Mouse (Mus musculus): Measurements from ENCODE around the gene Klhdc10.

Gene Klhdc10

DNA sequence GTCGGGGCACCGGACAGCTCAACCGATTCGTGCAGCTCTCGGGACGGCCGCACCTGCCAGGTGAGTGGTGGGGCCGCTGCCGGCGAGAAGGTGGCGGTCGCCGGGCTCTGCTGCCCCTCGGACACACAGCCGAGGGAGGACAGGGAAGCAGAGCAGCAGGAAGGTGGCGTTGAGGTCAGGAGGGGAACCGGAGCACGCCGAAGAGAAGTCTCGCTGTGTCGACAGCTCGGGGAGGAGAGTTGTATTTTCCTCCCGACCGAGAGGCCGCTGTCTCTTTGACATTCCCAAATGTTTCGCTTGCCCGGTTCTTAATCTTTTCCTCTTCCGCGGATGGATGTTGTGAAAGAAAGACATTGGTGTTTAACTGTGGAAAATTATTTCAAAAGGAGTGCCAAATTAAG is 423 bp downstream of the Klhdc10 start:
- DNase-seq (ENCODE audit: low spot score), result no peak

DNA sequence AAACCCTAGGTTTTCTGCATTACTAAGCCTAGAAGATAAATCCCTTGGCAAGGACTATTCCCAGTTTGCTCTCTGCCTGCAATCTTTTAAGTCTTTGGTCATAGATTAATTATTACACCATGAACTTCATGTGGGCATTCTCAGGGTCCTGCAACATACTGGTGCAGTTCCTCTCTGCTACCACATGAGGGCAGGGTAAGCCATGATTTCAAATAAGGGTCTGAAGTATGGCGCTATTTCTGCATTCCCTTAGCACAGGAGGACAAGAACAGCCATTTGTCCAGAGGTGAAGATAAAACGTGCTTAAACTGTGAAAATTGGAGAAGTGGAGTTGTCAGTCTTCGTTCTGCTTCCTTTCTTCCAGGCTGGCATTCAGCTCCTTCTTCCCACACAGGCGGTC is 1.8 kb downstream of the Klhdc10 start:
- DNase-seq (ENCODE audit: low spot score), result peak; percentile 78

- DNase-seq (ENCODE audit: low spot score), result no peak
Observed at GRCm38 (mm10) chr6:30404671-30405070, 3.0 kb downstream of the Klhdc10 start.

GRCm38 (mm10) chr6:30408276-30408675 is 6.6 kb downstream of the Klhdc10 start:
- no peak for DNase-seq (ENCODE audit: low spot score)

- no peak for DNase-seq (ENCODE audit: low spot score)
Observed at GRCm38 (mm10) chr6:30409399-30410093, 7.9 kb downstream of the Klhdc10 start.

DNA sequence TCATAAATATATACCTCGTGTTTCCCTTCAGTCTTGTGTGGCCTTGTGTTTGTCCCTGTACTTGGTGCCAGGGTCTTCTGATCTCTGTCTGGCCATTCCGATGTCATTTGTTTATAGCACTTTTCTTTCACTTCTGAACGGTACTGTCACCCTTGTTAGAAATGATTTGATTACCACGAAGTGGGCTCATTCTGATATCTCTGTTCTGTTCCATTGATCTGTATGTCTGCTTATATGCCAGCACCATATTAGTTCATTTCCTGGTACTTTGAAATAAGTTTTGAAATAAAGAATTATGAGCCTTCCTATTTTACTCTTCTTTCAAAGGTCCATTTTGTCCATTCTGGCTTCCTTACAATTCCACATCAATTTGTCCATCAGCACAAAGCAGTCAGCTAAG is 9.6 kb downstream of the Klhdc10 start:
- no peak for DNase-seq (ENCODE audit: low spot score)

DNA sequence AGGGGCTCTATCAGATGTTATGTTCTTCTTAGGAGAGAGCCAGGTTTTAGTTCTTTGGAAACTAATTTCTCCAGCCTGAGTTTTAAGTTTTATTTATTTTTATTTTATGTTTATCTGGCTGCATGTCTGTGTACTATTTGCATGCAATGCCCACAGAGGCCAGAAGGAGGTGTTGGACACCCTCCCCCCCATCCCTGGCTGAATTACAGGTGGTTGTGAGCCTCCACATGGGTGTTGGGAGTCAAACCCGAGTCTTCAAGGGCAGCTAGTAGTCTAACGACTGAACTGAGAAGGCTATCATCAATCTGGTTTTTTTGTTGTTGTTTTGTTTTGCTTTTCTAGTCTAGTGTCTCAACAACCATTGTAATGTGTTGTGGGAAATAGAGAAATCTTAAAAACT is 14.5 kb downstream of the Klhdc10 start:
- no peak for DNase-seq (ENCODE audit: low spot score)

DNA sequence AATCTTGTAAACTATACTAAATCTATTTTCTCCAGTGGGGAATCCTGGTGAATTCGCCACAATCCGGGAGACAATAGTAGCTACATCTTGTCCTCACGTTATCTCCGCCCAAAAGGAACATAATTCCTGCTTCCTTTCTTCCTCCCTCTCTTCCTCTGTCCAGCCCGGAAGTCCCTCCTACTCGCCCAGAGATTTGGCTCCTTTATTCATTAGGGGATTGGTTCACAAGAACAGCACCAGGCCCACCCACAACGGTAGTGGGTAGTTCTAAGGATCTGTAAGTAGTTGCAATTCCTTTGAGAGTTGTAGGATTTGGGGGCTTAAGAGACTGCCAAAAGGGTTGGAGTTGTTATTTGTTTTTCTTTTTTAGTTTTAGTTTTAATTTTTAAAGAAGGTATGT is 15.1 kb downstream of the Klhdc10 start:
- DNase-seq (ENCODE audit: low spot score), result no peak

- no peak for DNase-seq (ENCODE audit: low spot score)
Observed at GRCm38 (mm10) chr6:30432461-30433192, 31.0 kb downstream of the Klhdc10 start.

DNA sequence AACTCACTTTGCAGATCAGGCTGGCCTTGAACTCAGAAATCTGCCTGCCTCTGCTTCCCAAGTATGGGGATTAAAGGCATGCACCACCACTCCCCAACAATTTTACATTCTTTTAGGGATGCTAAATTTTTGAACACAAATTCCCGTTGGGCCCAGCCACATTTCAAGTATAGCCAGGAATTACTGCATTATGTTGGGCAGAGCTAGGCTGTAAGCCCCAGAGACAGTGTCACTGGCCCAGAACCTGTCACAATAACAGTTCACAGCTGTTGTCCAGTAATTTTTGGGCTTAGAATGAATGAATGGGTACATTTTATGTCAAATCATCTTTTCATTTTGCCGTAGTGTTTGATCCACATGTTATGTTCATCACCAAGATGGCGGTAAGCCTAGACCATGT is 34.8 kb downstream of the Klhdc10 start:
- DNase-seq (ENCODE audit: low spot score), result no peak

DNA sequence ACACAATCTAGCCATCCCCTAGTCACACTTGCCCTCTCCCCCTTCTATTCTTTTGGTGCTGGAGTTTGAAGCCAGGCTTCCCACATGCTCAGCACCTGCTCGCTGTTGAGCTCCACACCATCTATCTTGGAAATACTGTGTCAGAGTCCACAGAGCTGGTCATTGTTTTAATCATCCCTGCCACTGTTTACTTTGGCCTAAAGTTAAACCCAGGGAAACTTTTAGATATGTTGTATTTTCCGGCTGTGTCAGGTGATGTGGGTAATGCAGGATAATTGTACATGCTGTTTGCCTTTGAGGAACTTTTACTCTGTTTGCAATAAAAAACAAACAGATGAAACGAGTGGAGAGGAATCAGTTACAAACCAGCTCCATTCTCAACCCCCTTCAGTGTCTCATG is 35.4 kb downstream of the Klhdc10 start:
- no peak for DNase-seq (ENCODE audit: low spot score)

GRCm38 (mm10) chr6:30439576-30439975 is 37.9 kb downstream of the Klhdc10 start:
- DNase-seq (ENCODE audit: low spot score), result no peak

DNA sequence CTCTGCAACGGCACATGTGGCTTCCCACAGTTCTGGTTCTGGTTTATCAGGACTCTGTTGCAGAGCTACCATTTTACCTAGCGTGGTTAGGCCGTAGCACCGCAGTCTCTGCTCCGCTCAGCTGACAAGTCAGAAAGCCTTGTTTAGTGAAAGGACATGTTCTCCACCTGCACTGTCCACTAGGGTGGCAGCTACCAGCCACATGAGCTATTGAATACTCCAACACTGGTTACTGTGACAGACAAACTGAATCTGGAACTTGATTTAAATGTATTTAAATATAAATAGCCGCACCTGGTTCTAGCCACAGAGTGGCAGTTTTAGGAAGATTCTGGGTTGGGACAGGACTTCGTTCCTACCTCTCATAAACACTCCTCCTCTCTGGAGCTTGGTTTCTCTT is 55.3 kb downstream of the Klhdc10 start:
- no peak for DNase-seq (ENCODE audit: low spot score)

GRCm38 (mm10) chr6:30458626-30459025 is 57.0 kb downstream of the Klhdc10 start:
- no peak for DNase-seq (ENCODE audit: low spot score)

GRCm38 (mm10) chr6:30459056-30459747 is 57.5 kb downstream of the Klhdc10 start:
- DNase-seq (ENCODE audit: low spot score), result no peak

- no peak for DNase-seq (ENCODE audit: low spot score)
Observed at GRCm38 (mm10) chr6:30459811-30460749, 58.4 kb downstream of the Klhdc10 start.

- DNase-seq (ENCODE audit: low spot score), result peak; percentile 44
Observed at GRCm38 (mm10) chr6:30460750-30461446, 59.2 kb downstream of the Klhdc10 start.

DNA sequence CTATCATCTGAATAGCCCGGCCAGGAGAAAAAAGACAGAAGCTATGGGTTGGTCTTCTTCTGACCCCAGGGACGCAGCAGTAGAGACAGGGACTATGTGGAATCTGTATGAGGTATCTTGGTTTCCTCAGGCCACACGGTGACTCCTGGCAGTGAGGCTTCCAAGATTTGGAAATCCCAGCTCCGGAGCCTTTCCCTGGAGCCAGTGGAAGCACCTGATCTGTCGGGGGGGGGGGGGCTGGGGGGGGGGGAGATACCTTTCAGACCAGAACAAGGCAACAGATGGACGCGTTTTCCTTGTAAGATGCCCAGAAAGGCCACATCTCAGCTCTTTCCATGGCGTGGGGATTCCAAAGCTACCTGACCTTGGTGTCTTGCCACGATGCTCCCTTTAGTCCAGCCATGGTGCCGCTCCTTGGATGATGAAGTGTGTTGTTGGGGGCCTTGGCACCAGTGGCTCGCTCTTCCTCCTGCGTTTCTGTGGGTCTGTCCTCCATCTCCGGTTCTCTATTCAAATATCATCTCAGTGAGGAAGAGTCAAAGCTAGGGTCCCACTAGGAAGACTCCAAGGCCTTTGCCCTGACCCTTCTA is 60.2 kb downstream of the Klhdc10 start:
- no peak for DNase-seq (ENCODE audit: low spot score)

GRCm38 (mm10) chr6:30462822-30463221 is 61.2 kb downstream of the Klhdc10 start:
- no peak for DNase-seq (ENCODE audit: low spot score)

DNA sequence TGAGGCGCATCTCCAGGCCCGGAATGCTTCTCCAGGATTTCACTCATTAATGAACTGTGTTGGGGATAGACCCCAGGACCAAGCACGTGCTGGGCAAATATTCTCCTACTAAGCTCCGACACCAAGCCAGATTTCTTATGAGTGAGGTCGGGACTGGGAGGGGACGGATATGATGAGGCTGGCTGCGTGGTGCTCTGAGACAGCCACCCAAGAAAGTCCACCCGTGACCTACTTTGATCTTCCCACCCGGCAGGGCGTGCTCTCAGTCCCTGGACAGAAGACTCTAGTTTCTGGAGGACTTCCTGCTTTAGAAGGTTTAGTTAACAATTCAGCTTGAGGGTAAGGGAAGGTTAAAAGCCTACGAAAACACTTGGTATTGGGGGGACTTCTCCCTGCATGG is 63.9 kb downstream of the Klhdc10 start:
- no peak for DNase-seq (ENCODE audit: low spot score)

DNA sequence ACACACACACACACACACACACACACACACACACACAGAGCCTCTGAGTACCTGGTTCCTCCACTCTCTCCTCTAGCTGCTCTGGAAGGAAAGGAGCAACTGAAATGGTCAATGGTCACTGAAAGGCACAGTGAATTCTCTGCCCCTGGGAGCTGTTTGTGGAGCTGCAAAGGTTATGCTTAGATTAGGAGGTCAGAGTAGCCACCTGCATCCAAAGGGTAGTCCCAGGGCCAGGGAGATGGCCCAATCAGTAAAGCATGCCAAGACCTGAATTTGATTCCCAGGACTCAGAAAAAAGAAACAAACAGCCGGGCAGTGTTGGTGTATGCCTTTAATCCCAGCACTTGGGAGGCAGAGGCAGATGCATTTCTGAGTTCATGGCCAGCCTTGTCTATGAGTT is 66.4 kb downstream of the Klhdc10 start:
- DNase-seq (ENCODE audit: low spot score), result no peak
